Mouse (Mus musculus): Measurements from ENCODE around the gene Ube2t.

GRCm38 (mm10) chr1:135011912-135012311 lies 49.5 kb downstream of the Ube2t start:
- TF ChIP-seq POLR2A (IDR thresholded peaks at IDR 0.05; ENCODE audit: extremely low read depth, insufficient read depth, low read length) (no peak), CTCF (IDR thresholded peaks at IDR 0.05; ENCODE audit: extremely low read depth, insufficient read depth, low read length) (no peak)

All from cortical plate, adult 2 months (tissue).